Mouse (Mus musculus): ENCODE results near the gene Crlf1. TPM values are rescaled to one million over a fixed set of nuclear protein-coding genes. Genes with fewer than 3 reads are reported as not detected.

Gene Crlf1
- polyA plus RNA-seq, 1 experiment, result 294 TPM

DNA sequence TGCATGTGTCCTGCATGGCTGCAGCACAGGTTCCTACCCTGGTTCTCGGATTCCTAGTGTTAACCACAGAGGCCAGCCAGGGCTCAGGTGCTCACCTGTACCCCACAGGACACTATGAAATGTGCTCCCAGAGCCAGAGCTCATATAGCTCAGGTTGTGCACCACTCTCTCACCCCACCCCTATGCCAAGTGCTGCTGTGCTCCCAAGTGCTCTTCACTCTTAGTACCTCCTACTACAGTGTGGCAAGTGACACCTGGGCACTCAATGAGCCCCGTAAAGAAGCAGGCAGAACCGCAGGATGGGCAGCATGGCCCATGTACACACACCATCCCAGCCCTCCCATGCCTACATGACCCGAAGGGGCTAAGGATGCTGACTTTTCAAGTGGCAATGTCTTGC, 24.2 kb upstream of the Crlf1 start:
- Histone ChIP-seq H3K79me3 (ENCODE audit: low read depth) (peaks cover 66% of the 10 kb centered on the region), H3K36me3 (ENCODE audit: control insufficient read depth, insufficient read depth) (peaks cover 24% of the 10 kb centered on the region), H3K4me3 (ENCODE audit: insufficient read depth, poor library complexity, severe bottlenecking) (no peak overlapping the region), H3K79me2 (ENCODE audit: control insufficient read depth, insufficient read depth) (peaks cover 97% of the 10 kb centered on the region), H3K27me3 (ENCODE audit: control insufficient read depth, insufficient read depth, insufficient read length) (no peaks in the 10 kb centered on the region), H3ac (ENCODE audit: control insufficient read depth, insufficient read length, low read depth) (no peak overlapping the region)
- TF ChIP-seq MAX (IDR thresholded peaks at IDR 0.05) (no peak), USF1 (IDR thresholded peaks at IDR 0.05; ENCODE audit: low read depth) (no peak), MYOG (IDR thresholded peaks at IDR 0.05; ENCODE audit: control insufficient read depth, extremely low read depth, insufficient read length) (no peak), FOSL1 (IDR thresholded peaks at IDR 0.05; ENCODE audit: insufficient read depth, low read length, poor library complexity, severe bottlenecking) (no peak), CEBPB (IDR thresholded peaks at IDR 0.05; ENCODE audit: low read depth) (no peak), MYOD1 (IDR thresholded peaks at IDR 0.05; ENCODE audit: control insufficient read depth, insufficient read length, low read depth) (no peak), CTCF (IDR thresholded peaks at IDR 0.05; ENCODE audit: control insufficient read depth, insufficient read depth, insufficient read length) (no peak)

DNA sequence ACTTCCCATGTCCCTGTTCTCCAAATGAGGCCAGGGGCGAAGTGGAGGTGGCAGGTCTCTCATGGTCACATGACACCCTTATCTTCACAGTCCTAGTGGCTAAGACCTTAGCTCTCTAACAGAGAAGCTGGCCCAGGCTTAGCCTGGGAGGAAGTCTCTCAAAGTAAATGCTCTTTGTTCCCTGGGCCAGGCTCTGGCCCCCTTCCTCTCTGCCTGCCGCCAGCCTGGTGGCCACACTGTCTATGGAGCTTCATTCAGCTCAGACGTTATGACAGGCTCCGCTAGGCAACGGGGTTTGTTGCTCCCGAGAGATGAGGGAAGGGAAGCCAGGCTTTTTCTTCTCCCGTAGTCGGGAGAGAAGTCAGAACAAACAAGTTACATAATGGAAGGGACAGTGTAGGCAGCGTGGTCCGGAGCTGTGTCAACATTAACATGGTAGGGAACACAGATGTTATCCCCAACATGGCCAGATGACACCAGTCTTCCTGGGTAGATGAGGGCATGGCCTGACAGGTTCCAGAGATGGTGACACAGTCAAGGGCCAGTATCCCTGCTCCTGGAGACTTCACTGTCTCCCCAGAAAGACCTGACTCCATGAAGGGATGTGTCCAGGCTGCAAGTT, 23.6 kb upstream of the Crlf1 start:
- Histone ChIP-seq H3K27me3 (ENCODE audit: control insufficient read depth, insufficient read depth, insufficient read length) (no peaks in the 10 kb centered on the region), H3K79me2 (ENCODE audit: control insufficient read depth, insufficient read depth) (peaks cover 96% of the 10 kb centered on the region), H3K79me3 (ENCODE audit: low read depth) (peaks cover 67% of the 10 kb centered on the region), H3ac (ENCODE audit: control insufficient read depth, insufficient read length, low read depth) (no peak overlapping the region), H3K36me3 (ENCODE audit: control insufficient read depth, insufficient read depth) (peaks cover 21% of the 10 kb centered on the region), H3K4me3 (ENCODE audit: insufficient read depth, poor library complexity, severe bottlenecking) (no peak overlapping the region)
- TF ChIP-seq USF1 (IDR thresholded peaks at IDR 0.05; ENCODE audit: low read depth), result peak; percentile 17
- no peak for TF ChIP-seq MYOG (IDR thresholded peaks at IDR 0.05; ENCODE audit: control insufficient read depth, extremely low read depth, insufficient read length)

DNA sequence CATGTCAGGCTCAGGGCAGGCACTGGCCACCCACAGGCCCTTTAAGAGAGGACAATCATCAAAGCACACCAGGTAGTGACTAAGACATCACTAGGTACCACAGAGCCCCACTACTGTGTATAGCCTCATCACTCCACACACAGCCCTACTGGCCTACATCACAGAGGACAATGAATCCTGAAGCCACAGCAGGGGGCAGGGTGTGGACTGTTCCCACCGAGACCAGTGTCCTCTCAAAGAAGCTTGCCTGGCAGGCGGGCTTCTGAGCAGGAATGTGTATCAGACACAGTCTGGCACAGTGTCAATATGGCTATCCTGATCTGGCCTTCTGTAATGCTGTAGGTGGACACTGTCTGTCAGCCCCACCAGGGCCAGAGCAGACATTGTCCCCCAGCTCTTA, 23.0 kb upstream of the Crlf1 start:
- H3ac ChIP-seq (ENCODE audit: control insufficient read depth, insufficient read length, low read depth), result no peak overlapping the region
- TF ChIP-seq CEBPB (IDR thresholded peaks at IDR 0.05; ENCODE audit: low read depth) (no peak), MYOD1 (IDR thresholded peaks at IDR 0.05; ENCODE audit: control insufficient read depth, insufficient read length, low read depth) (no peak), MYOG (IDR thresholded peaks at IDR 0.05; ENCODE audit: control insufficient read depth, extremely low read depth, insufficient read length) (no peak), FOSL1 (IDR thresholded peaks at IDR 0.05; ENCODE audit: insufficient read depth, low read length, poor library complexity, severe bottlenecking) (no peak), MAX (IDR thresholded peaks at IDR 0.05) (no peak)
- H3K36me3 ChIP-seq (ENCODE audit: control insufficient read depth, insufficient read depth), result peaks cover 22% of the 10 kb centered on the region
- H3K79me3 ChIP-seq (ENCODE audit: low read depth), result peaks cover 70% of the 10 kb centered on the region
- peaks cover 96% of the 10 kb centered on the region for H3K79me2 ChIP-seq (ENCODE audit: control insufficient read depth, insufficient read depth)
- H3K27me3 ChIP-seq (ENCODE audit: control insufficient read depth, insufficient read depth, insufficient read length), result no peaks in the 10 kb centered on the region
- H3K4me3 ChIP-seq (ENCODE audit: insufficient read depth, poor library complexity, severe bottlenecking), result no peak overlapping the region

DNA sequence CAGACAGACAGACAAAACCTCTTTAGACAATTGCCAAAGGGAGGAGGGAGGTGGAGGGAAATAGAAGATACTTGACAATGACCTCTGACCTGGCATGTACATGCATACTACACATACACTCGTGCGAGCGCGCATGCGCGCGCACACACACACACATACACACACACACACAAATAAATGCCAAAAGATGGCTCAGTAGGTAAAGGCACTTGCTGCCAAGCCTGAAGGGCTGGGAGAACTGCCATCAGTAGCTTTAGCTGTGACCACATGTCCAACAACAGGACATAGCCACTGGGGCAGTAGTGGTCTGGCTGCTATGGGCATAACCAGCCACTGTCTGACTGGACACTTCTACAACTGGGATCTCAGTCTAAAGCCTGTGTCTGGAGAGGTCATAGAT, 21.1 kb upstream of the Crlf1 start:
- TF ChIP-seq MYOD1 (IDR thresholded peaks at IDR 0.05; ENCODE audit: control insufficient read depth, insufficient read length, low read depth) (no peak), CEBPB (IDR thresholded peaks at IDR 0.05; ENCODE audit: low read depth) (no peak), MAX (IDR thresholded peaks at IDR 0.05) (no peak), USF1 (IDR thresholded peaks at IDR 0.05; ENCODE audit: low read depth) (no peak), FOSL1 (IDR thresholded peaks at IDR 0.05; ENCODE audit: insufficient read depth, low read length, poor library complexity, severe bottlenecking) (no peak), MYOG (IDR thresholded peaks at IDR 0.05; ENCODE audit: control insufficient read depth, extremely low read depth, insufficient read length) (no peak), CTCF (IDR thresholded peaks at IDR 0.05; ENCODE audit: control insufficient read depth, insufficient read depth, insufficient read length) (no peak)
- no peaks in the 10 kb centered on the region for H3K27me3 ChIP-seq (ENCODE audit: control insufficient read depth, insufficient read depth, insufficient read length)
- H3K79me3 ChIP-seq (ENCODE audit: low read depth), result peaks cover 81% of the 10 kb centered on the region
- peaks cover 17% of the 10 kb centered on the region for H3K36me3 ChIP-seq (ENCODE audit: control insufficient read depth, insufficient read depth)
- H3ac ChIP-seq (ENCODE audit: control insufficient read depth, insufficient read length, low read depth), result no peak overlapping the region
- no peak overlapping the region for H3K4me3 ChIP-seq (ENCODE audit: insufficient read depth, poor library complexity, severe bottlenecking)
- H3K79me2 ChIP-seq (ENCODE audit: control insufficient read depth, insufficient read depth), result peaks cover 98% of the 10 kb centered on the region

DNA sequence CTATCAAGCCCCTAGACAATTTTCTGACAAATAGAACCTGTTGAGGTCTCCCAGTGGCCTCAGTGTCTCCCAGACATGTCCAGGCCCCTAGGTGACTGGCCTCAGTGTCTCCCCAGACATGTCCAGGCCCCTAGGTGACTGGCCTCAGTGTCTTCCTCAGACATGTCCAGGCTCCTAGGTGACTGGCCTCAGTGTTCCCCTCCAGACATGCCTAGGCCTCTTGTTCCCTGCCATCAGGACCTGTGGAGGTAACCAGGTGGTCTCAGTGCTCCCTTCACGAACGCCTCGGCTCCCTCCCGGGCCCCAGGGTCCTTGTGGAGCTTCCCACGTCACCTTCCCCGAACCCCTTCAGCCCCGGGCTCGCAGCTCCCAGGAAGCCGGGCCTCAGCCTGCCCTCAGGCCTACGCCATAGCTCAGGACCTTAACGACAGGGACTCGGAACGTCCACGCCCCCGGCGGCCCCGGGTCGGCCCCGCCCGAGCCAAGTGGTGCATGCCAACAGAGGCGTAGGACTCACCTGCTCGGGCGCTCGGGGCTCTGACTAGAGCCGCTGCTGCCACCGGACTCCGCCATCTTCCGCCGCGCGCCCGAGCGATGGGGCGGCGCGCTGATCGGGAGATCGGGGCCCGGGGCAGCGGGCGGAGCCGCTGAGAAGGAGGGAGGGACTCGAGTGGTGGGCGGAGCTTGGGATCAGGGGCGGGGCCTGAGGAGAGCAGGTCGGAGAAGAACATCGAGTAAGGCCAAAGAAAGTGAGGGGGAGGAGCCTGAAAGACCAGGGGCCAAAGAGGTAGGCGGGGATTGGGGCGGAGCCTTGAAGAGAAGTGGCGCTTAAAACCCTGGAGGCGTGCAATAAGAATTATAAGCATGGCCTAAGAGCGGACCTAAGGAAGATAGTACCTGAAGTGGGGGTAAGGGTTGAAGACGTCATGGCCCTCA, 16.4 kb upstream of the Crlf1 start, which contains the start of gene Klhl26:
Klhl26 (minus strand) TSS at position 636 of the 936 bp plus-strand sequence.
- Histone ChIP-seq H3K27me3 (ENCODE audit: control insufficient read depth, insufficient read depth, insufficient read length) (no peaks in the 10 kb centered on the region), H3K79me2 (ENCODE audit: control insufficient read depth, insufficient read depth) (peaks cover 50% of the 10 kb centered on the region), H3K79me3 (ENCODE audit: low read depth) (peaks cover 46% of the 10 kb centered on the region), H3K36me3 (ENCODE audit: control insufficient read depth, insufficient read depth) (peaks cover 9% of the 10 kb centered on the region), H3K4me3 (ENCODE audit: insufficient read depth, poor library complexity, severe bottlenecking) (peak within 1 kb of the TSS; percentile 92), H3ac (ENCODE audit: control insufficient read depth, insufficient read length, low read depth) (peak within 1 kb of the TSS; percentile 99)
- TF ChIP-seq MAX (IDR thresholded peaks at IDR 0.05) (no peak), USF1 (IDR thresholded peaks at IDR 0.05; ENCODE audit: low read depth) (no peak), MYOG (IDR thresholded peaks at IDR 0.05; ENCODE audit: control insufficient read depth, extremely low read depth, insufficient read length) (no peak), FOSL1 (IDR thresholded peaks at IDR 0.05; ENCODE audit: insufficient read depth, low read length, poor library complexity, severe bottlenecking) (no peak), MYOD1 (IDR thresholded peaks at IDR 0.05; ENCODE audit: control insufficient read depth, insufficient read length, low read depth) (no peak), CEBPB (IDR thresholded peaks at IDR 0.05; ENCODE audit: low read depth) (no peak), CTCF (IDR thresholded peaks at IDR 0.05; ENCODE audit: control insufficient read depth, insufficient read depth, insufficient read length) (no peak)

Data from C2C12 (cell line).